Mouse (Mus musculus) megakaryocyte, adult 5-6 weeks (primary cell): ENCODE measurements around the gene Gm17677. TPM values are rescaled to one million over a fixed set of nuclear protein-coding genes. Genes with fewer than 3 reads are reported as not detected.

Source experiments
- ATAC-seq: 2 replicates; pipeline ENCODE4 v1.8.0; 2016; ENCODE audit warnings: mild to moderate bottlenecking, inconsistent platforms; ENCODE audit not compliant: poor library complexity, severe bottlenecking
- total RNA-seq, 2 experiments: library from RNA; stranded (forward) in 1 of 2; stranded (reverse) in 1 of 2; fragments of 153-499, 151-499 nt in 1 of 2; fragments of 221-1000, 200-1000 nt in 1 of 2; gene quantifications; 2 replicates each; pipeline versions ENCODE4 v1.2.3 to v1.2.4; 2015 to 2017

Gm17677 gene
- not detected in 2 replicates for total RNA-seq (2015)
- total RNA-seq (2017): not detected in 2 replicates

- no peak for ATAC-seq
Observed at GRCm38 (mm10) chr9:35740749-35741148, at the start of gene Gm17677. Gm17677 (plus strand) TSS chr9:35741049.

- ATAC-seq: no peak
Observed at GRCm38 (mm10) chr9:35691924-35692323, 48.9 kb upstream of the Gm17677 start.

- ATAC-seq: no peak
Observed at GRCm38 (mm10) chr9:35707265-35707664, 33.6 kb upstream of the Gm17677 start.

GRCm38 (mm10) chr9:35756843-35757242, 16.0 kb downstream of the Gm17677 start:
- ATAC-seq: no peak

GRCm38 (mm10) chr9:35778009-35778408, 37.2 kb downstream of the Gm17677 start, which contains the start of gene Gm17727:
Gm17727 (minus strand) TSS chr9:35778109.
- ATAC-seq: no peak

- ATAC-seq: no peak
Observed at GRCm38 (mm10) chr9:35790001-35790400, 49.2 kb downstream of the Gm17677 start, which contains the start of the genes Gm27235 and D730048I06Rik. Gm27235 (minus strand) TSS chr9:35790101. D730048I06Rik (minus strand) TSS chr9:35790112.

Other genes with a start within 250 kb of the Gm17677 start
- gene Gm1113, start 222.8 kb upstream of the Gm17677 start, total RNA-seq (2015): not detected in 2 replicates
- not detected in 2 replicates for gene Gm1113, start 222.8 kb upstream of the Gm17677 start, total RNA-seq (2017)
- 0.09 and 0.11 TPM in 2 replicates for gene Ddx25, start 182.5 kb upstream of the Gm17677 start, total RNA-seq (2015)
- gene Ddx25, start 182.5 kb upstream of the Gm17677 start, total RNA-seq (2017): 0.04 TPM in 1 of 2 replicates, not detected in the other
- 9.8 and 12.2 TPM in 2 replicates for gene Pus3, start 182.5 kb upstream of the Gm17677 start, total RNA-seq (2015)
- gene Pus3, start 182.5 kb upstream of the Gm17677 start, total RNA-seq (2017): 14.0 and 14.6 TPM in 2 replicates
- 0.51 and 0.75 TPM in 2 replicates for gene Pate2, start 170.8 kb upstream of the Gm17677 start, total RNA-seq (2015)
- not detected in 2 replicates for gene Pate2, start 170.8 kb upstream of the Gm17677 start, total RNA-seq (2017)
- gene Hyls1, start 170.7 kb upstream of the Gm17677 start, total RNA-seq (2015): 15.7 and 20.1 TPM in 2 replicates
- 17.5 and 20.6 TPM in 2 replicates for gene Hyls1, start 170.7 kb upstream of the Gm17677 start, total RNA-seq (2017)
- not detected in 2 replicates for gene Pate4, start 129.1 kb upstream of the Gm17677 start, total RNA-seq (2015)
- gene Pate4, start 129.1 kb upstream of the Gm17677 start, total RNA-seq (2017): not detected in 2 replicates
- gene Pate3, start 92.8 kb upstream of the Gm17677 start, total RNA-seq (2015): not detected in 2 replicates
- gene Pate3, start 92.8 kb upstream of the Gm17677 start, total RNA-seq (2017): not detected in 2 replicates
- gene Pate1, start 53.7 kb upstream of the Gm17677 start, total RNA-seq (2015): not detected in 2 replicates
- not detected in 2 replicates for gene Pate1, start 53.7 kb upstream of the Gm17677 start, total RNA-seq (2017)
- not detected in 2 replicates for gene Gm17727, start 37.1 kb downstream of the Gm17677 start, total RNA-seq (2015)
- gene Gm17727, start 37.1 kb downstream of the Gm17677 start, total RNA-seq (2017): not detected in 2 replicates
- gene Gm27235, start 49.1 kb downstream of the Gm17677 start, total RNA-seq (2015): not detected in 2 replicates
- gene Gm27235, start 49.1 kb downstream of the Gm17677 start, total RNA-seq (2017): not detected in 2 replicates
- not detected in 2 replicates for gene D730048I06Rik, start 49.1 kb downstream of the Gm17677 start, total RNA-seq (2015)
- gene D730048I06Rik, start 49.1 kb downstream of the Gm17677 start, total RNA-seq (2017): not detected in 2 replicates
- gene 9230110F15Rik, start 103.1 kb downstream of the Gm17677 start, total RNA-seq (2015): not detected in 2 replicates
- gene 9230110F15Rik, start 103.1 kb downstream of the Gm17677 start, total RNA-seq (2017): not detected in 2 replicates
- not detected in 2 replicates for gene 9230113P08Rik, start 167.4 kb downstream of the Gm17677 start, total RNA-seq (2015)
- gene 9230113P08Rik, start 167.4 kb downstream of the Gm17677 start, total RNA-seq (2017): not detected in 2 replicates